Mouse (Mus musculus) myocyte (in vitro differentiated cells): ENCODE data around the gene Sh2b3.

ENCODE experiments used
- POLR2A ChIP-seq: IDR thresholded peaks from one replicate; pipeline ENCODE4 v1.6.1; 2011; ENCODE audit warnings: low read depth, mild to moderate bottlenecking, control low read depth, moderate library complexity; ENCODE audit not compliant: insufficient read length
- USF1 ChIP-seq: IDR thresholded peaks from one replicate; pipeline ENCODE4 v1.6.1; 2011; ENCODE audit warnings: low read depth, mild to moderate bottlenecking, control low read depth, moderate library complexity

DNA sequence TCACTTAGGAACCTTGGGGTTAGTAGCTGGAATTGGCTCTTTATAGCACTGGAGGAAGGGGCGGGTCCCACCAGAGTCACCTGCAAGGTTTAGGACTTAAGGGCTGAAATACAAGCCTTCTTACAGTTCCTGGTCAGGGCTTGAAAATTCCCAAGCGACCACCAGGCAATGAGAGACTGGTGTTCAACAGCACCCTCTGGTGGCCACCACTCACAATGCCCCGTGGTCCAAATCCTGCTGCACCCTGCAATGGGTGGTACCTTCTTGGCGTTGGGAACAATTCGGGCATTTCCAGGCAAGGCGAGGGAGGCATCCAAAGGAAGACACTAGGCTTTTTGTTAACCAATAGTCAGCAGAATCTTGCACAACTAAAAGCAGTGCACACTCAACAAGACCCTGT lies 41.8 kb upstream of the Sh2b3 start:
- no peak for TF ChIP-seq POLR2A
- no peak for TF ChIP-seq USF1
